Mouse (Mus musculus) liver, adult 2 months (tissue): ENCODE measurements at regions not wholly inside any gene's neighbourhood (a gene's known extent, or its start where the extent isn't known, plus 50 kb on each side); places are given as distances from the start of the nearest gene placed in this dataset.

ENCODE experiments used
- CTCF ChIP-seq: fragments of 200-500 bp; IDR thresholded peaks from 2 replicates; pipeline ENCODE4 v1.5.1; 2011; ENCODE audit warnings: low read depth, low read length, control low read depth
- POLR2A ChIP-seq: fragments of 200-500 bp; IDR thresholded peaks from 2 replicates; pipeline ENCODE4 v1.6.1; 2011; ENCODE audit warnings: low read length, control low read depth; ENCODE audit not compliant: insufficient read depth; ENCODE audit errors: extremely low read depth

- TF ChIP-seq CTCF (no peak), POLR2A (no peak)
Observed at GRCm38 (mm10) chr13:38740066-38740465, 81.2 kb upstream of the Eef1e1 start.
